Mouse (Mus musculus) kidney, adult 8-10 months (tissue): Measurements from ENCODE around the gene Fmod.

ENCODE experiments used
- DNase-seq, 2 experiments: peaks; one replicate each; pipeline ENCODE4 v3.0.0; 2022

Fmod gene

GRCm38 (mm10) chr1:134056285-134056684, 19.2 kb downstream of the Fmod start:
- DNase-seq, result no peak

GRCm38 (mm10) chr1:134057736-134058135, 20.7 kb downstream of the Fmod start:
- no peak for DNase-seq

- no peak for DNase-seq
These were observed 21.8 kb downstream of the Fmod start for GRCm38 (mm10) chr1:134058870-134059269.

- DNase-seq, result no peak
These were observed 23.0 kb downstream of the Fmod start for GRCm38 (mm10) chr1:134059739-134060695.

- peak; percentile 89 to 92 for DNase-seq
These were observed 24.0 kb downstream of the Fmod start for GRCm38 (mm10) chr1:134060849-134061569.

GRCm38 (mm10) chr1:134061915-134062314, 24.9 kb downstream of the Fmod start:
- no peak for DNase-seq

- DNase-seq, result no peak
These were observed 25.5 kb downstream of the Fmod start for GRCm38 (mm10) chr1:134062411-134063085.

GRCm38 (mm10) chr1:134063086-134063772, 26.2 kb downstream of the Fmod start:
- peak in 1 of 2 experiments; percentile 56 for DNase-seq

- no peak for DNase-seq
These were observed 26.7 kb downstream of the Fmod start for GRCm38 (mm10) chr1:134063773-134064125.

GRCm38 (mm10) chr1:134064296-134064831, 27.3 kb downstream of the Fmod start:
- DNase-seq, result no peak

- no peak for DNase-seq
These were observed 28.3 kb downstream of the Fmod start for GRCm38 (mm10) chr1:134065241-134065809.

- DNase-seq, result no peak
These were observed 29.5 kb downstream of the Fmod start for GRCm38 (mm10) chr1:134066554-134066953.

- DNase-seq, result peak; percentile 47 to 71
These were observed 30.1 kb downstream of the Fmod start for GRCm38 (mm10) chr1:134067143-134067619.

GRCm38 (mm10) chr1:134070099-134070669, 33.1 kb downstream of the Fmod start:
- DNase-seq, result no peak

GRCm38 (mm10) chr1:134071411-134072018, 34.5 kb downstream of the Fmod start:
- no peak for DNase-seq

- no peak for DNase-seq
These were observed 36.1 kb downstream of the Fmod start for GRCm38 (mm10) chr1:134073061-134073564.

- DNase-seq, result no peak
These were observed 36.6 kb downstream of the Fmod start for GRCm38 (mm10) chr1:134073658-134074057.

GRCm38 (mm10) chr1:134074184-134074583, 37.1 kb downstream of the Fmod start:
- no peak for DNase-seq

- DNase-seq, result no peak
These were observed 37.6 kb downstream of the Fmod start for GRCm38 (mm10) chr1:134074606-134075005.

GRCm38 (mm10) chr1:134075532-134075931, 38.5 kb downstream of the Fmod start:
- DNase-seq, result no peak

GRCm38 (mm10) chr1:134076789-134077188, 39.7 kb downstream of the Fmod start:
- DNase-seq, result no peak
